Mouse (Mus musculus): ENCODE data around the gene Smarcb1.

Gene Smarcb1

GRCm38 (mm10) chr10:75934991-75935390 is 13.6 kb upstream of the Smarcb1 start:
- DNase-seq (ENCODE audit: low spot score in 2 of 2), result no peak

GRCm38 (mm10) chr10:75932891-75933290 is 11.5 kb upstream of the Smarcb1 start, which contains the start of gene Chchd10:
Chchd10 (plus strand) TSS chr10:75933130.
- DNase-seq (ENCODE audit: low spot score in 2 of 2), result no peak

GRCm38 (mm10) chr10:75932081-75932678 is 10.8 kb upstream of the Smarcb1 start:
- DNase-seq (ENCODE audit: low spot score in 2 of 2), result peak in 1 of 2 experiments; percentile 43

GRCm38 (mm10) chr10:75931311-75931710 is 9.9 kb upstream of the Smarcb1 start:
- DNase-seq (ENCODE audit: low spot score in 2 of 2), result no peak

- no peak for DNase-seq (ENCODE audit: low spot score in 2 of 2)
Measured at GRCm38 (mm10) chr10:75930304-75930703, 8.9 kb upstream of the Smarcb1 start.

- no peak for DNase-seq (ENCODE audit: low spot score in 2 of 2)
Measured at GRCm38 (mm10) chr10:75926396-75926795, 5.0 kb upstream of the Smarcb1 start.

- no peak for DNase-seq (ENCODE audit: low spot score in 2 of 2)
Measured at GRCm38 (mm10) chr10:75924324-75924723, 2.9 kb upstream of the Smarcb1 start.

- DNase-seq (ENCODE audit: low spot score in 2 of 2), result peak; percentile 53 to 66
Measured at GRCm38 (mm10) chr10:75921726-75922560, 526 bp upstream of the Smarcb1 start.

- no peak for DNase-seq (ENCODE audit: low spot score in 2 of 2)
Measured at GRCm38 (mm10) chr10:75919026-75919425, 2.4 kb downstream of the Smarcb1 start.

- DNase-seq (ENCODE audit: low spot score in 2 of 2), result no peak
Measured at GRCm38 (mm10) chr10:75916840-75917239, 4.6 kb downstream of the Smarcb1 start.

- DNase-seq (ENCODE audit: low spot score in 2 of 2), result no peak
Measured at GRCm38 (mm10) chr10:75915557-75915956, 5.9 kb downstream of the Smarcb1 start.

- DNase-seq (ENCODE audit: low spot score in 2 of 2), result no peak
Measured at GRCm38 (mm10) chr10:75913013-75913589, 8.3 kb downstream of the Smarcb1 start.

- DNase-seq (ENCODE audit: low spot score in 2 of 2), result no peak
Measured at GRCm38 (mm10) chr10:75910698-75911097, 10.7 kb downstream of the Smarcb1 start.

- no peak for DNase-seq (ENCODE audit: low spot score in 2 of 2)
Measured at GRCm38 (mm10) chr10:75906882-75907281, 14.5 kb downstream of the Smarcb1 start.

GRCm38 (mm10) chr10:75904391-75904790 is 17.0 kb downstream of the Smarcb1 start:
- no peak for DNase-seq (ENCODE audit: low spot score in 2 of 2)

GRCm38 (mm10) chr10:75898846-75899245 is 22.6 kb downstream of the Smarcb1 start:
- DNase-seq (ENCODE audit: low spot score in 2 of 2), result no peak

GRCm38 (mm10) chr10:75898039-75898564 is 23.3 kb downstream of the Smarcb1 start:
- no peak for DNase-seq (ENCODE audit: low spot score in 2 of 2)

GRCm38 (mm10) chr10:75897373-75897772 is 24.0 kb downstream of the Smarcb1 start:
- peak; percentile 72 to 79 for DNase-seq (ENCODE audit: low spot score in 2 of 2)

GRCm38 (mm10) chr10:75896208-75896607 is 25.2 kb downstream of the Smarcb1 start:
- DNase-seq (ENCODE audit: low spot score in 2 of 2), result peak; percentile 57 to 79

GRCm38 (mm10) chr10:75895730-75896129 is 25.7 kb downstream of the Smarcb1 start:
- no peak for DNase-seq (ENCODE audit: low spot score in 2 of 2)

- DNase-seq (ENCODE audit: low spot score in 2 of 2), result no peak
Measured at GRCm38 (mm10) chr10:75894601-75895000, 26.8 kb downstream of the Smarcb1 start.

GRCm38 (mm10) chr10:75893089-75893750 is 28.2 kb downstream of the Smarcb1 start, which contains the start of gene Derl3:
Derl3 (plus strand) TSS chr10:75893413.
- peak; percentile 98 to 99 for DNase-seq (ENCODE audit: low spot score in 2 of 2)
